Mouse (Mus musculus) bone marrow, adult 2 months (tissue): ENCODE measurements at regions not wholly inside any gene's neighbourhood (a gene's known extent, or its start where the extent isn't known, plus 50 kb on each side); places are given as distances from the start of the nearest gene placed in this dataset.

Source experiments
- CTCF ChIP-seq: fragments of 200-500 bp; IDR thresholded peaks from 2 replicates; pipeline ENCODE4 v1.5.1; 2011; ENCODE audit warnings: low read length, control low read depth; ENCODE audit not compliant: control insufficient read depth, insufficient read depth
- POLR2A ChIP-seq: fragments of 200-500 bp; IDR thresholded peaks from 2 replicates; pipeline ENCODE4 v1.6.1; 2011; ENCODE audit warnings: low read depth, mild to moderate bottlenecking, control low read depth, low read length, borderline replicate concordance; ENCODE audit not compliant: control insufficient read depth

DNA sequence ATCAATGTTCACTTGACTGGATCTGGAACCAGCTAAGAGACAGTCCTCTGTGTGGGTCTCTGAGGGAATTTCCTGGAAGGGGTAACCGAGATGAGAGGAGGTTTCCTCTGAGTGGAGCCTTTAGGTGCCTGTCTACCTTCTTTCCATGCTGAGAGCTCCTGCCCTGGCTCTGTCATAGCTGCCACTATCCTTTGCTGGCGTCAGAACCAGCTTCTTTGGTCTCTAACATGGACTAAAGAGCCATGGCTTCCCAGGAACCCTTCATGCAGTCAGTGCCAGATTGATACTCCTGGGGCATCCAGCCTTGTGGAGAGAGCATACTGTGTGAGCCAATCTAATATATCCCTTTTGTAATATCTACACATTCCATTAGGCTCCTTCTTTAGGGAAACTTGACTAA lies 209.9 kb upstream of the Gm5148 start:
- TF ChIP-seq CTCF (no peak), POLR2A (no peak)
